Mouse (Mus musculus) hindbrain, embryonic 10.5 days (tissue): Measurements from ENCODE around the gene Casp8ap2. TPM values are rescaled to one million over a fixed set of nuclear protein-coding genes. Genes with fewer than 3 reads are reported as not detected.

Experiments
- DNase-seq: peaks from one replicate; pipeline ENCODE4 v3.0.0-alpha.2; 2017; ENCODE audit warnings: low spot score
- H3K27ac ChIP-seq: fragments of 300-500 bp; sonication (generic); 2 replicates; pipeline ENCODE4 v1.5.1; 2016; ENCODE audit warnings: mild to moderate bottlenecking, moderate library complexity
- H3K27me3 ChIP-seq: fragments of 300-500 bp; sonication (generic); 2 replicates; pipeline ENCODE4 v1.6.1; 2016; ENCODE audit warnings: mild to moderate bottlenecking; ENCODE audit not compliant: poor library complexity, insufficient read depth, severe bottlenecking
- H3K36me3 ChIP-seq: fragments of 300-500 bp; sonication (generic); 2 replicates; pipeline ENCODE4 v1.6.1; 2016; ENCODE audit warnings: mild to moderate bottlenecking, moderate library complexity
- H3K4me1 ChIP-seq: fragments of 300-500 bp; sonication (generic); replicated peaks from 2 replicates; pipeline ENCODE4 v1.6.1; 2016; ENCODE audit warnings: mild to moderate bottlenecking
- H3K4me3 ChIP-seq: fragments of 300-500 bp; sonication (generic); 2 replicates; pipeline ENCODE4 v1.5.1; 2016; ENCODE audit warnings: mild to moderate bottlenecking, moderate library complexity
- H3K9me3 ChIP-seq: fragments of 300-500 bp; sonication (generic); 2 replicates; pipeline ENCODE4 v1.6.1; 2016; ENCODE audit warnings: mild to moderate bottlenecking, moderate library complexity
- WGBS: fragments of 180-500 bp; shearing (Covaris S2); methylation state at CpG from one replicate; pipeline ENCODE4 v1.1.7; 2016; 5-methylcytosine and 5-hydroxymethylcytosine counted together
- polyA plus RNA-seq: library from polyadenylated mRNA; unstranded; fragments of >200 nt; fragmentation: Nextera tagmentation; extraction: Ambion mirVana; gene quantifications from 2 replicates; pipeline ENCODE4 v1.2.1, GENCODE M21; 2016

Gene Casp8ap2
- 43.2 and 77.1 TPM in 2 replicates for polyA plus RNA-seq

GRCm38 (mm10) chr4:32615034-32615881, at the start of gene Casp8ap2:
Gene Casp8ap2, plus strand, starts transcription at chr4:32615451.
- peak within 1 kb of the TSS; percentile 71 for H3K4me3 ChIP-seq
- H3K36me3 ChIP-seq: peaks cover 20% of the 10 kb centered on the region
- DNase-seq: peak; percentile 99
- H3K4me1 ChIP-seq: peaks cover 24% of the 10 kb centered on the region
- no peaks in the 10 kb centered on the region for H3K27me3 ChIP-seq
- WGBS: under 1% methylated on average over 67 of the region's 67 CpGs
- peak within 1 kb of the TSS; percentile 91 for H3K27ac ChIP-seq
- no peaks in the 10 kb centered on the region for H3K9me3 ChIP-seq

GRCm38 (mm10) chr4:32569054-32569453, 46.2 kb upstream of the Casp8ap2 start:
- no peaks in the 10 kb centered on the region for H3K27me3 ChIP-seq
- H3K36me3 ChIP-seq: peaks cover 13% of the 10 kb centered on the region
- H3K9me3 ChIP-seq: no peaks in the 10 kb centered on the region
- peaks cover 20% of the 10 kb centered on the region for H3K4me1 ChIP-seq
- H3K4me3 ChIP-seq: no peak overlapping the region
- WGBS: 85% methylated on average over 4 of the region's 4 CpGs
- DNase-seq: no peak
- no peak overlapping the region for H3K27ac ChIP-seq

- peaks cover 20% of the 10 kb centered on the region for H3K4me1 ChIP-seq
- 54% methylated on average over 17 of the region's 17 CpGs for WGBS
- peak; percentile 25 for DNase-seq
- peak overlapping the region; percentile 17 for H3K27ac ChIP-seq
- H3K27me3 ChIP-seq: no peaks in the 10 kb centered on the region
- H3K4me3 ChIP-seq: no peak overlapping the region
- H3K36me3 ChIP-seq: peaks cover 7% of the 10 kb centered on the region; the same call in 1 of the 2 replicates
- no peaks in the 10 kb centered on the region for H3K9me3 ChIP-seq
These were observed 45.0 kb upstream of the Casp8ap2 start for GRCm38 (mm10) chr4:32569995-32570938.

DNA sequence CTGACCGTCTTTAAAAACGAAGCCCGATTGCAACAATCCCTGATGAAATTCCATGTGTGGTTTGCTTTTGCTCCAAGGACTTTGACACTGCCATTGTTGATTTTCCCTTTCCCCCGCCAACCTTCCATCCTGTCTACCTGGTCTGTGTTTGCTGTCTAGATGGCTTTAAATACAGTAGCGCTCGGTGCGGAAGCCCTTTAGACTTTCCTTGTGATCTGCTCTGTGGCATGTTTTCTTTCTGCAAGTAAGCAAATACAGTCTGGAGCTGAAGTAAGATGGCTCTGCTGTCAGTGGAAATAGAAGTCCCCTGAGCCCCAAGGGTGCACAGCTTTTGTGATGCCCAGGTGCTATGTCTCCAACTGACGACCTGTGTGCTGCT, 44.3 kb upstream of the Casp8ap2 start:
- WGBS: 77% methylated on average over 8 of the region's 8 CpGs

DNA sequence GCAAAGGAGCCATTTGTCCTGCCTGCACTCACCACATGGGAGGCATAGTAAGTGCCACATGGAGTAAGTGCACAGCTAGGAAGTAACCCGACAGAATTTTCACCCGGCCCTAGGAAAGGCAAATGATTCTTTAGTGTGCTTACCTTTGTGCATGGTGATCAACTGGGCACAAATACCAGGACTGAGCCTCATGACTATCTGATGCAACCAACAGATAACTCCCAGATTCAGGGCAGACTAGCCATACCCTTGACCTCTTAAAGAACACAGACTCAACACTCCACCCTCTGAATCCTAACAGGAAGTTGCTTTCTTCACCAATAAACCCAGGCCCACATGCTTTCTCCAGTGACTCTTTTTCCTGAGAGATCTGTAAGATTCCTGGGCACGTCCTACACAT, 43.8 kb upstream of the Casp8ap2 start:
- H3K27me3 ChIP-seq: no peaks in the 10 kb centered on the region
- 74% methylated on average over 3 of the region's 3 CpGs for WGBS
- no peak for DNase-seq
- H3K4me1 ChIP-seq: peaks cover 20% of the 10 kb centered on the region
- peaks cover 10% of the 10 kb centered on the region for H3K36me3 ChIP-seq
- H3K4me3 ChIP-seq: no peak overlapping the region
- H3K9me3 ChIP-seq: no peaks in the 10 kb centered on the region
- H3K27ac ChIP-seq: peak overlapping the region; percentile 29; the same call in 1 of the 2 replicates

More for the DNA sequence above, 44.3 kb upstream of the Casp8ap2 start:
- H3K4me3 ChIP-seq: no peak overlapping the region
- no peak for DNase-seq
- H3K27ac ChIP-seq: peak overlapping the region; percentile 29
- H3K4me1 ChIP-seq: peaks cover 20% of the 10 kb centered on the region
- H3K27me3 ChIP-seq: no peaks in the 10 kb centered on the region
- H3K36me3 ChIP-seq: peaks cover 10% of the 10 kb centered on the region
- H3K9me3 ChIP-seq: no peaks in the 10 kb centered on the region

- H3K4me3 ChIP-seq: no peak overlapping the region
- WGBS: 61% methylated on average over 1 of the region's 1 CpGs
- H3K36me3 ChIP-seq: peaks cover 13% of the 10 kb centered on the region
- H3K4me1 ChIP-seq: peaks cover 20% of the 10 kb centered on the region
- H3K27ac ChIP-seq: no peak overlapping the region
- no peaks in the 10 kb centered on the region for H3K27me3 ChIP-seq
- DNase-seq: peak; percentile 47
- no peaks in the 10 kb centered on the region for H3K9me3 ChIP-seq
These were observed 43.1 kb upstream of the Casp8ap2 start for GRCm38 (mm10) chr4:32572118-32572517.

DNA sequence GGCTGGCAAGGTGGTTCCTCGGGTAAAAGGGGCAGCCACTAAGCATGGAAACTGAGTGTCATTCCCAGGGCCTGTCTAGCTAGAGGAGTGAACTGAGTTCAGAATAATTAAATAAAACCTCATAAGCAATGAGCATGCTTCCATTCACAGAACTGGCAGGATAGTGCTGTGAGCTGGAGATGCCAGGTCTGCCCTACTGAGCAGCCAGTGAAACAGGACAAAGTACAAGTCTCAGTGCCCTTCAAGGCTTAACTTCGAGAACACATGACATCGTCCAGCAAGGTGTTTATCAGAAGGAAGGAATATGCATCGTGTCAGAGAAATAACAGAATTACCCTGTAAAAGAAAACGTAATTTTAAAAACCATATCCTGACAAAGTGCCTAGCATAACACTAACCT, 41.7 kb upstream of the Casp8ap2 start:
- 89% methylated on average over 5 of the region's 5 CpGs for WGBS
- H3K36me3 ChIP-seq: peaks cover 13% of the 10 kb centered on the region

GRCm38 (mm10) chr4:32574604-32575003, 40.6 kb upstream of the Casp8ap2 start:
- Histone ChIP-seq H3K9me3 (no peaks in the 10 kb centered on the region), H3K27ac (no peak overlapping the region), H3K4me1 (peaks cover 16% of the 10 kb centered on the region), H3K4me3 (no peak overlapping the region), H3K36me3 (peaks cover 16% of the 10 kb centered on the region), H3K27me3 (no peaks in the 10 kb centered on the region)
- DNase-seq: no peak
- 83% methylated on average over 1 of the region's 1 CpGs for WGBS

More for the DNA sequence above, 41.7 kb upstream of the Casp8ap2 start:
- Histone ChIP-seq H3K27me3 (no peaks in the 10 kb centered on the region), H3K9me3 (no peaks in the 10 kb centered on the region), H3K4me3 (no peak overlapping the region), H3K4me1 (peaks cover 20% of the 10 kb centered on the region), H3K27ac (no peak overlapping the region)
- no peak for DNase-seq

GRCm38 (mm10) chr4:32575165-32575564, 40.1 kb upstream of the Casp8ap2 start:
- peak; percentile 14 for DNase-seq
- 67% methylated on average over 9 of the region's 9 CpGs for WGBS
- no peaks in the 10 kb centered on the region for H3K27me3 ChIP-seq
- H3K4me3 ChIP-seq: no peak overlapping the region
- H3K9me3 ChIP-seq: no peaks in the 10 kb centered on the region
- no peak overlapping the region for H3K27ac ChIP-seq
- H3K36me3 ChIP-seq: peaks cover 21% of the 10 kb centered on the region
- H3K4me1 ChIP-seq: peaks cover 10% of the 10 kb centered on the region

DNA sequence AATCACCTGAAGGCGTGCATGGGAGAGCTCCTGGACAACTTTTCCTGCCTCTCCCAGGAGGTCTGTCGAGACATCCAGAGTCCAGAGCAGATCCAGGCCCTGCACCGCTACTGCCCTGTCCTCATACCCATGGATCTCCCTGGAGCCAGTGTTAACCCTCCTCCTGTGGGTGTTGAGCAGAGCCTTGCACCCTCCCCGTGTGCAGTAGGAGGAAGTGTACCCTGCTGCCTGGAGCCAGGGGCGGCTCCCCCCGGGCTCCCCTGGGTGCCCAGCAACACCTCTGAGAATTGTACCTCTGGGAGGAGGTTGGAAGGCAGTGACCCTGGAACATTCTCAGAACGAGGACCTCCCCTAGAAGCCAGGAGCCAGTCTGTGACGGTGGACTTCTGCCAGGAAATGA, 35.4 kb upstream of the Casp8ap2 start:
- WGBS: 89% methylated on average over 8 of the region's 8 CpGs
- Histone ChIP-seq H3K4me3 (no peak overlapping the region), H3K27ac (no peak overlapping the region), H3K9me3 (no peaks in the 10 kb centered on the region), H3K4me1 (peaks cover 9% of the 10 kb centered on the region), H3K27me3 (no peaks in the 10 kb centered on the region), H3K36me3 (peaks cover 24% of the 10 kb centered on the region)
- no peak for DNase-seq

GRCm38 (mm10) chr4:32584181-32584580, 31.1 kb upstream of the Casp8ap2 start:
- Histone ChIP-seq H3K27ac (no peak overlapping the region), H3K4me1 (peaks cover 9% of the 10 kb centered on the region), H3K27me3 (no peaks in the 10 kb centered on the region), H3K9me3 (no peaks in the 10 kb centered on the region), H3K4me3 (no peak overlapping the region), H3K36me3 (peaks cover 12% of the 10 kb centered on the region)
- no peak for DNase-seq
- WGBS: 76% methylated on average over 6 of the region's 6 CpGs

- H3K9me3 ChIP-seq: no peaks in the 10 kb centered on the region
- H3K27ac ChIP-seq: no peak overlapping the region
- H3K36me3 ChIP-seq: no peaks in the 10 kb centered on the region
- peak; percentile 58 for DNase-seq
- 13% methylated on average over 9 of the region's 9 CpGs for WGBS
- H3K4me1 ChIP-seq: peaks cover 4% of the 10 kb centered on the region
- H3K27me3 ChIP-seq: no peaks in the 10 kb centered on the region
- H3K4me3 ChIP-seq: no peak overlapping the region
These were observed 28.7 kb upstream of the Casp8ap2 start for GRCm38 (mm10) chr4:32586596-32586995.
